18 mouse cellular contexts compared by ENCODE assay signal in the genomic region with DNA sequence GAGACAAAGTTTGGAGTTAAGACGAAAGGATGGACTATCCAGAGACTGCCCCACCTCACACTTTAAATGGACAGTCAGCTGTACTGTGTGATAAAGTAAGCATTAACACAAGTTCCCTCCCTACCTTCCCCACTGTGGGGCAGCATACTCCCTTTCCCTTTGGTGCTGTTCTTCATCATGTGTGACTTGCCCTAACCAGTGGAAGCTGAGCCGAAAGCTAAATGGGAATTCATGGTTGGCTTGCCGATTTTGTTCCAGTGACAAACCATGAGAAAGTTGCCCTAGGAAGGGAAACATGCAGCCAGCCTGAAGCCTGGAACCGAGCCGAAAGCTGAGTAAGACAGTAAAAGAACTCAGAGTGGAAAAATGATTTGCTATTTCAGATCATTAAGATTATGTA.
A peak's percentile ranks its signal among the peaks of the same experiment; 100 is the strongest.
DNase-seq lines count a peak whose midpoint lies in the region; ATAC-seq and TF ChIP-seq lines count a peak whose summit lies in the region.
"Had no signal": no experiment of that assay in that cellular context is flagged by ENCODE, and none has a peak within 500 bp of the region (broad histone marks: within the 10 kb centered on the region; RNA-seq: fewer than 3 reads in every experiment).

No protein-coding gene starts in this region.

- H3K4me3 ChIP-seq in heart, postnatal 0 days (ENCODE audit: low read depth, low read length) = no peak overlapping the region
- H3K4me3 ChIP-seq in forebrain, embryonic 14.5 days (ENCODE audit: low read depth, low read length) = no peak overlapping the region
- H3K4me3 ChIP-seq in limb, embryonic 10.5 days = no peak overlapping the region
- H3K4me3 ChIP-seq: heart, embryonic 12.5 days; hindbrain, embryonic 10.5 days; limb, embryonic 13.5 days; midbrain, embryonic 10.5 days; neural tube, embryonic 13.5 days; stomach, embryonic 15.5 days had no signal

- DNase-seq in heart, postnatal 0 days (ENCODE audit: low spot score) = no peak
- no peak for DNase-seq in heart, adult 9 months (ENCODE audit: low spot score in 2 of 2)
- peak; percentile 3 for DNase-seq in testis, postnatal 14 days (ENCODE audit: low spot score)
- DNase-seq in testis, postnatal 10 days (ENCODE audit: low spot score) = no peak
- peak; percentile 41 to 45 for DNase-seq in adrenal gland, postnatal 36 days
- no peak for DNase-seq in forebrain, embryonic 14.5 days (ENCODE audit: low spot score)
- DNase-seq in limb, embryonic 10.5 days (ENCODE audit: low spot score) = no peak
- no peak for DNase-seq in layer of hippocampus, adult 9-10 months (ENCODE audit: low spot score)
- DNase-seq: cerebellum, adult 9-10 months; gastrocnemius, postnatal 36 days; lung, postnatal 14 days; thymus, postnatal 25 days had no signal

- ATAC-seq in heart, postnatal 0 days (ENCODE audit: insufficient read depth, low read depth) = no peak
- ATAC-seq in forebrain, embryonic 14.5 days = no peak

- H3K4me1 ChIP-seq in heart, postnatal 0 days (ENCODE audit: control insufficient read depth, insufficient read depth) = no peaks in the 10 kb centered on the region
- H3K4me1 ChIP-seq in forebrain, embryonic 14.5 days (ENCODE audit: control insufficient read depth, insufficient read depth, low read length) = no peaks in the 10 kb centered on the region
- H3K4me1 ChIP-seq in limb, embryonic 10.5 days = no peaks in the 10 kb centered on the region
- H3K4me1 ChIP-seq: heart, embryonic 12.5 days; hindbrain, embryonic 10.5 days; limb, embryonic 13.5 days; midbrain, embryonic 10.5 days; neural tube, embryonic 13.5 days; stomach, embryonic 15.5 days had no signal

- H3K27me3 ChIP-seq in heart, postnatal 0 days (ENCODE audit: control insufficient read depth, insufficient read depth, low read length) = no peaks in the 10 kb centered on the region
- H3K27me3 ChIP-seq in forebrain, embryonic 14.5 days (replicated peaks; ENCODE audit: control insufficient read depth, insufficient read depth, low read length) = no peaks in the 10 kb centered on the region
- H3K27me3 ChIP-seq in limb, embryonic 10.5 days (ENCODE audit: low read depth, poor library complexity, severe bottlenecking) = no peaks in the 10 kb centered on the region
- H3K27me3 ChIP-seq: heart, embryonic 12.5 days; limb, embryonic 13.5 days; neural tube, embryonic 13.5 days; stomach, embryonic 15.5 days had no signal

- TF ChIP-seq EP300 in heart, postnatal 0 days (IDR thresholded peaks at IDR 0.05; ENCODE audit: low read depth) = no peak

- 62% methylated on average over 5 of the region's 5 CpGs for WGBS in heart, postnatal 0 days
- WGBS in forebrain, embryonic 14.5 days = 77% methylated on average over 5 of the region's 5 CpGs
- whole genome bisulfite sequencing in limb, embryonic 10.5 days = 80% methylated on average over 5 of the region's 5 CpGs

- H3K27ac ChIP-seq in heart, postnatal 0 days (ENCODE audit: low read depth) = no peak overlapping the region
- no peak overlapping the region for H3K27ac ChIP-seq in forebrain, embryonic 14.5 days (ENCODE audit: low read depth, low read length)
- H3K27ac ChIP-seq in limb, embryonic 10.5 days = no peak overlapping the region
- H3K27ac ChIP-seq: hindbrain, embryonic 10.5 days; limb, embryonic 13.5 days; midbrain, embryonic 10.5 days; neural tube, embryonic 13.5 days; stomach, embryonic 15.5 days had no signal

- H3K36me3 ChIP-seq in heart, postnatal 0 days (replicated peaks; ENCODE audit: control insufficient read depth, insufficient read depth, low read length) = no peaks in the 10 kb centered on the region
- H3K36me3 ChIP-seq in forebrain, embryonic 14.5 days (ENCODE audit: control insufficient read depth, insufficient read depth, low read length) = no peaks in the 10 kb centered on the region
- H3K36me3 ChIP-seq in limb, embryonic 10.5 days = no peaks in the 10 kb centered on the region
- H3K36me3 ChIP-seq: heart, embryonic 12.5 days; hindbrain, embryonic 10.5 days; limb, embryonic 13.5 days; midbrain, embryonic 10.5 days; neural tube, embryonic 13.5 days; stomach, embryonic 15.5 days had no signal

- no peak overlapping the region for H3K9ac ChIP-seq in heart, postnatal 0 days (replicated peaks; ENCODE audit: low read depth, low read length)
- H3K9ac ChIP-seq in forebrain, embryonic 14.5 days (ENCODE audit: low read length) = no peak overlapping the region
- H3K9ac ChIP-seq: heart, embryonic 12.5 days; limb, embryonic 13.5 days; neural tube, embryonic 13.5 days; stomach, embryonic 15.5 days had no signal

- H3K4me2 ChIP-seq in heart, postnatal 0 days (ENCODE audit: low read depth, low read length) = no peak overlapping the region
- no peak overlapping the region for H3K4me2 ChIP-seq in forebrain, embryonic 14.5 days (ENCODE audit: low read length)
- H3K4me2 ChIP-seq: heart, embryonic 12.5 days; limb, embryonic 13.5 days; neural tube, embryonic 13.5 days; stomach, embryonic 15.5 days had no signal

- peak; percentile 10; the same call in 1 of the 2 replicates for TF ChIP-seq CTCF in heart, postnatal 0 days (IDR thresholded peaks at IDR 0.05; ENCODE audit: low read depth)

- H3K9me3 ChIP-seq in heart, postnatal 0 days (replicated peaks; ENCODE audit: control insufficient read depth, low read length) = no peaks in the 10 kb centered on the region
- no peaks in the 10 kb centered on the region for H3K9me3 ChIP-seq in forebrain, embryonic 14.5 days (replicated peaks; ENCODE audit: control insufficient read depth, low read length)
- H3K9me3 ChIP-seq in limb, embryonic 10.5 days (replicated peaks) = no peaks in the 10 kb centered on the region
- H3K9me3 ChIP-seq: heart, embryonic 12.5 days; hindbrain, embryonic 10.5 days; limb, embryonic 13.5 days; midbrain, embryonic 10.5 days; neural tube, embryonic 13.5 days; stomach, embryonic 15.5 days had no signal

Comparison
In these comparisons a context has a peak if more than half of its experiments do, and no peak if none do; other contexts are left out.
1. DNase-seq: peak in testis, postnatal 14 days (single experiment) and adrenal gland, postnatal 36 days (2 of 2); none in heart, postnatal 0 days (single experiment), heart, adult 9 months (0 of 2), testis, postnatal 10 days (single experiment), forebrain, embryonic 14.5 days (single experiment), limb, embryonic 10.5 days (single experiment) and layer of hippocampus, adult 9-10 months (single experiment).